Mouse (Mus musculus) ES-E14 (cell line): ENCODE measurements around the gene Slc25a24.

Source experiments
- CHD2 ChIP-seq: IDR thresholded peaks from 2 replicates; pipeline ENCODE4 v1.6.1; 2014; ENCODE audit warnings: mild to moderate bottlenecking, low read depth, low read length, inconsistent platforms
- HCFC1 ChIP-seq: IDR thresholded peaks from 2 replicates; pipeline ENCODE4 v1.6.1; 2012; ENCODE audit warnings: low read length, inconsistent platforms, borderline replicate concordance; ENCODE audit not compliant: insufficient read depth
- MAFK ChIP-seq: IDR thresholded peaks from 2 replicates; pipeline ENCODE4 v1.6.1; 2014; ENCODE audit warnings: mild to moderate bottlenecking, low read depth, low read length, inconsistent platforms; ENCODE audit not compliant: insufficient read depth
- ZC3H11A ChIP-seq: IDR thresholded peaks from 2 replicates; pipeline ENCODE4 v1.6.1; 2012; ENCODE audit warnings: low read depth, mild to moderate bottlenecking, inconsistent platforms, low read length, borderline replicate concordance
- ZNF384 ChIP-seq: IDR thresholded peaks from 2 replicates; pipeline ENCODE4 v1.6.1; 2012; ENCODE audit warnings: low read depth, low read length, inconsistent platforms

- no peak for TF ChIP-seq ZNF384
- no peak for TF ChIP-seq CHD2
- no peak for TF ChIP-seq MAFK
- no peak for TF ChIP-seq HCFC1
- no peak for TF ChIP-seq ZC3H11A
These were observed 73.2 kb downstream of the Slc25a24 start for GRCm38 (mm10) chr3:109196166-109196565.
